Mouse (Mus musculus) gastrocnemius, postnatal 25 days (tissue): Measurements from ENCODE around the gene Gba. TPM values are rescaled to one million over a fixed set of nuclear protein-coding genes. Genes with fewer than 3 reads are reported as not detected.
A peak's percentile ranks its signal among the peaks of the same experiment; 100 is the strongest.
"Not testable (repeated sequence)": the region's sequence is repeated elsewhere in the genome, so short reads cannot be mapped to it uniquely, and the experiment has no call there.

ENCODE experiments used
- DNase-seq: peaks from one replicate; pipeline ENCODE4 v3.0.0; 2022
- long read RNA-seq, 2 experiments: library from polyadenylated mRNA; stranded (forward); transcript quantifications; one replicate each; pipeline ENCODE4 v2.0.0; 2021
- total RNA-seq, 2 experiments: library from RNA; stranded (reverse); gene quantifications; 1 replicate in 1 of 2; 2 replicates in 1 of 2; pipeline ENCODE4 v1.2.3; 2021

Gene Gba
- 10 to 100 TPM; 14.6 to 23.6 TPM for total RNA-seq
- long read RNA-seq, experiment 1, transcript Gba-201 (11 exons, 1,779 nt) = major isoform, 6 of 9 reads
- long read RNA-seq, experiment 1, partial matches to known transcripts = 2 of 9 reads
- long read RNA-seq, experiment 1, other reads (novel, unspliced or antisense) = 0 of 9 reads
- long read RNA-seq, experiment 2, transcript Gba-201 (11 exons, 1,779 nt) = major isoform, 14 of 20 reads
- long read RNA-seq, experiment 2, partial matches to known transcripts = 2 of 20 reads
- long read RNA-seq, experiment 2, other reads (novel, unspliced or antisense) = 3 of 20 reads

DNA sequence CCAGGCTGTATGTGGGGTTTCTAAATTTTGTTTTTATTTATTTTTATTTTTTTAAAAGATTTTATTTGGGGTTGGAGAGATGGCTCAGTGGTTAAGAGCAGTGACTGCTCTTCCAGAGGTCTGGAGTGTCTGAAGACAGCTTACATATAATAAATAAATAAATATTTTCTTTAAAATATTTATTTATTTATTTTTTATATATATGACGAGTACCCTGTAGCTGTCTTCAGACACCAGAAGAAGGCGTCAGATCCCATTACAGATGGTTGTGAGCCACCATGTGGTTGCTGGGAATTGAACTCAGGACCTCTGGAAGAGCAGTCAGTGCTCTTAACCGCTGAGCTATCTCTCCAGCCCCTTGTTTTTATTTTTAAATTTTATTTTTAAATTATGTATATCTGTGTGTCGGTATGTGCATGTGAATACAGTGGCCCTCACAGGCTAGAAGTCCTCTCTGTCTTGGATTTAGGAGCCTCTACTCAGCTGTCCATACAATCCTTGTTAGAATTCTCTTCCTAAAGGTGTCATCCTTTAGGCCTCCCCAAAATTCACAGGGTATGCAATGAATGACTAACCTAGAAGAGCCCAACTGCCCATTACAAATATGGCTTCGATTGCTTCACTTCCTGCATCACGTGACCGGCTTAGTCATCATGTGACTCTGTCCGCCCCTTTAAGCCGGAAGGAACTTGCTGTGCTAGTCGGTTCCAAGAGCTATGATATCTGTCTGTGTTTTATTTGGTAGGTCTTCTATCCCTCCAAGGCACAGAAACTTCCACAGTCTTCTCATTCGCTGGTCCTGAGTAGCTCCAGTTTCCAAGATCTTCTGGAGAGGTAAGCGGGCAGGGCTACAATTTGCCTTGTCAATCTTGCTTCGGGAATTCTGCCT lies at the start of gene Gba:
Gene Gba (plus strand): TSS at position 676 of the 889 bp plus-strand sequence.
- peak; percentile 67 for DNase-seq

DNA sequence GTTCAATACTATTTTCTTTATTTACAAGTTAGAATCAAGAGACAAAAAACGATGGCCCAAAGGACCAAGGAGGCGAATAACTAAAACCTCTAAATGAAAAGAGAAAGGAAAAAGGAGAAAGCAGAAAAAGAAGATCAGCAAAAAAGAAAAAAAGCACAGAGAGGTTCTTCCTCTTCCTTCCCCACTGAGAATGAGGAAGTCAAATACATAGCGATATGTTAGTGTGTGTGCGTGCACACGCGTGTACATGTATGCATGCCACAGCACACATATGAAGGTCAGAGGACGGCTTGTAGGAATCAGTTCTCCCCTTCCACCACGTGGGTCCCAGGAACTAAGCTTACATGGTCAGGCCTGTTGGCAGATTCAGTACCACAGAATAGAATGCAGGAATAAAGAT lies 45.8 kb upstream of the Gba start:
- no peak for DNase-seq

DNA sequence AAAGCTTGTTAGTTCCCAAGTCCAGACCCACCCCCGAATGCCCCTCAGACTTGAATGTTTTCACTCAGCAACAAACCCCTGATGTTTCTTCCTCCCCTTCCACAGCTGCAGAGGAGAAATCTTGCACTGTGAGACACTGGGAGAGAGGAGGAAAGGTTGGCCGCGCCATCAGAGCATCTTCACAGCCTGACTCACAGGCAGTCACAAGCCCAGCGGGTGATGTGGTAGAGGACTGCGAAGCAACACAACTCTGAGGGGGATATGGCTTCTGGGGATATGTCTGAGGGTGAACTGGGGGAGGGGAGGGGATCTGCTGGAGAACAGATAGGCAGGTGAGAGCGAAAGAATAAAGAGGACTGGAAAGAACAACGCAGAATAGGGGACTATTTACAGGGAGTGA lies 44.1 kb upstream of the Gba start:
- no peak for DNase-seq

DNA sequence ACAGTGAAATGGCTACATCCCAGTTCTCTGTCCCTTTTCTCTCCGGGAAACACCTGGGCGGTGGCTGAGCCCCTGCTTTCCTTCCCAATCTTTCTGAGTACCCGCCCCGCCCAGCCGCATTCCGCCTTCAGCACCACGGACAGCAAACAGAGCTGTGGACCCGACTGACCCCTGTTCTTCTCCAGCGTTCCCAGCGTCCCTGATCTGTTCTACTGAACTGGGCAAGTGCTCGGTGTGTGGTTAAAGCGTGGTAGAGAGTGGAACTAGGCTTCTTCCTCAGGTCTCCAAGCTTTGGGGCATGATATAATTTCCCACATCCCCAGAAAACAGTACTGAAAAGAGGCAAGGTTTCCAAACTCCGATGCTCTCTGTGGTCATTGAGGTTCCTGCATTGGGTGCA lies 43.5 kb upstream of the Gba start:
- DNase-seq = no peak

DNA sequence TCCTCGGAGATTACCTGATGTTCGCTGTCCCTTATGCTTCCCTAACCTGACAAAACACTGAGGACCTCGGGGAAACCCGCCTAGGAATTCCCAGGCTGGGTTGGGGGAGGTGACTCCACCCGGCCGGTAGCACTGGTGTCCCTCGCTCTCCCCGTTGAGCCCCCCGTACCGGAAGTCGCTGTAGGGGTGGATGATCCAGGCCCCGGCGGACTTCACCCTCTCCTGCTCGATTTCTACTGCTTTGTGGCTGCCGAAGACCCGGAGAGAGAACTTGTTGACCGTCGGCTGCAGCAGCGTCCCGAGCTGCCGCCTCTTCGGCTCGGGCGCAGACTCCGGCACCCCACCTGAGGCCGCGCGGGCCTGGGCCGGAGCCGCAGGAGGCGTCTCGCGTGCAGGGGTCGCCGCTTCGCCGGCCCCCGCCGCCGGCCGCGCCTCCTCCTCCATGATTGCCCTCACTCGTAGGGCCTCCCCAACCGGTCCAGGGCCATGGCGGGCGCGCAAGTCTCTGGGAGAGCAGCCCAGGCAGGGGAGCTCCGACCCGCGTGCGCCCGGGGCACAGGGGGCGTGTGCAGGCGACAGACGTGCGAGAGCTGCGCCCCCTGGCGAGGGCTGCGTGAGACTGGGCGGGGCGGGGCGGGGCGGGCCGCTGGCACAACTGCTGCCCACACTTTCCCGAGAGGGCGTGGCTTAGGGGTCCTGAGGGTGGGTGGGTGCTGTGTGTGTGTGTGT lies 42.9 kb upstream of the Gba start, which contains the start of gene Hcn3:
Gene Hcn3 (minus strand): TSS at position 581 of the 729 bp plus-strand sequence.
- peak; percentile 44 for DNase-seq

DNA sequence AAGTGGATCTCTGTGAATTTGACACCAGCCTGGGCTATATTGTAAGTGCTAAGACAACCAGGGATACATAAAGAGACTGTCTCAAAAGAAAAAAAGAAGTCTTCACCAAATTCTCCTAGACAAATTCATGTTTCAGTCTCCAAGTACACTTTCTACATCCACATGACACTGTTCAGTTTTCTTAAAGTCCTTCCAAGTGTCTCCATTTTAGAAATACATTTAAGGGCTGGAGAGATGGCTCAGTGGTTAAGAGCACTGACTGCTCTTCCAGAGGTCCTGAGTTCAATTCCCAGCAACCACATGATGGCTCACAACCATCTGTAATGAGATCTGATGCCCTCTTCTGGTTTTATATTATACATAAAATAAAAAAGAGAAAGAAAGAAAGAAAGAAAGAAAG lies 41.5 kb upstream of the Gba start:
- DNase-seq = not testable (repeated sequence)

- no peak for DNase-seq
Measured at GRCm38 (mm10) chr3:89161786-89162185, 40.9 kb upstream of the Gba start.

DNA sequence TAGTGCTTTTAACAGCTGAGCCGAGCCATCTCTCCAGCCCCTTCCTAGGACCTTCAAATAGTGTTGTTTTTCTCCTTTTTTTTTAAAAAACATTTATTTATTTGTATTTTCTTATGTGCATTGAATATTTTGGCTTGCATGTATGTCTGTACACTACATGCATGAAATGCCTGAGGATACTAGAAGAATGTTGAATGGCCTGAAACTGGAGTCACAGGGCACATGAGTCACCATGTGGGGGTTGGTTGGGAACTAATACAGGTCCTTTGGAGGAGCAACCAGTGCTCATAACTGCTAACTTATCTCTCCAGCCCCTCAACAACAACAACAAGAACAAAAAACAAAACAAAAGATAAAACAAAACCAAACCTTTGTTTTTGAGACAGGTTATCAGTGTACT lies 39.6 kb upstream of the Gba start:
- no peak for DNase-seq

GRCm38 (mm10) chr3:89163643-89164245 lies 39.0 kb upstream of the Gba start:
- no peak for DNase-seq

DNA sequence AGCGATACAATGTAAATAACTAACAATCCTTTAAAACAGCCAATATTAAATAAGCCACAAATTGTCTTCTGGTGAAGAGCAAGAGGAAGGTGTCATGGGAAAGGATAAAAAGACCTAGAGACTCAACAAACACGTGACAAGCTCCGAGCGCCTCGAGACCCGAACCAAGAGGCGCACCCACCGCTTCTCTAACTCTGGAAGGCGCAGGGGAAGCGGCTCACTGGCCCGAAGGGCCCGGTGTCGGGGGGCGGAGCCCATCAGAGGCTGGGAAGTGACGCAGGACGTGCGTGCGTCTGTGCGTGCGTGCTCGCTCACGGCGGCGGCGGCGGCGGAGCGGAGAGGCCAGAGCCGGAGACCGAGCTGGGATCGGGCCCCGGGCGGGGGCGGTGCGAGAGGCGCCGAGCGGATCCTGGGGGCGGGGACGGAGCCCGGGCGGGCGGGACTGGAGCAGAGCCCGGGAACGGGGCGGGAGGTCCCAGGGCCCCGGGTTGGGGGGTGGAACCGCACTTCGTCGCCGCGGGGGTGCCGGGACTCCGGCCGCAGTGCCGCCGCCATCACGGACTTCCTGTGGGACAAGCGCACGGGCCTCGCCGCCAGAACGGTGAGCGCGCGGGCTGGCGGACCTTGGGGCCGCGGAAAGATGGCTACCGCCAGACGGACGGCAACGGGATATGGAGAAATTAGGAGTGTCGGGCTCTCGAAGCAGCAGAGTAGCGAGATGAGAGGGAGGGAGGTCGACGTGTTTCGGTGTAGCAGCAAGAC lies 38.0 kb upstream of the Gba start, which contains the start of gene Clk2:
Gene Clk2 (plus strand): TSS at position 290 of the 762 bp plus-strand sequence.
- DNase-seq = peak; percentile 95

DNA sequence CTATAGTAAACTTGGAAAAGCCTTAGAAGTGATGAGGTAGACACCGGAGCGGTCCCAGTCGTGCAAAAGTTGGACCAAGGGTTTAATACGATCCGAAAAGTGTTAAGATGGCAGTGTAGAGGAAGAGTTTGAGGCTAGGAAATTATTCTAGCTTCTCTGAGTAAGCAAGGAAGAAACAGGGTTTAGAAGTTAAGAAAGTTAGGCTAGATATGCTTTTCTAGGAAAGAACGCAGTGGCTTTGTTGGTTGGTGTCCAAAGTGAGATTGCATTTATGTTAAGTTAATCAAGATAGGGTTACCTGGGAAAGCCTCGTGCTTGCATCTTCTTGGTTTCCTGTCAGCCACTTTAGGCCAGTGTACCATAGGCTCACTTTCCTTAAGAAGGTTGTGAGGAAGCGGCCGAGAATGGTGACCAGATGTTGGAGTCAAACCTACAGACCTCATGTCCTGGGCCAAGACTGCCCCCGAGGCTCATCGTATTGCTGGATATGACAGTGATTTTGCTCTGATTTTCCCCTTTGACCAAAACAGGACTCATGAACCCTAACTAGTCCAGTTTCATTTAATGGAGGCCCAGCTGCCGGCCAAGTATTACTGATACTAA lies 37.4 kb upstream of the Gba start:
- DNase-seq = no peak

DNA sequence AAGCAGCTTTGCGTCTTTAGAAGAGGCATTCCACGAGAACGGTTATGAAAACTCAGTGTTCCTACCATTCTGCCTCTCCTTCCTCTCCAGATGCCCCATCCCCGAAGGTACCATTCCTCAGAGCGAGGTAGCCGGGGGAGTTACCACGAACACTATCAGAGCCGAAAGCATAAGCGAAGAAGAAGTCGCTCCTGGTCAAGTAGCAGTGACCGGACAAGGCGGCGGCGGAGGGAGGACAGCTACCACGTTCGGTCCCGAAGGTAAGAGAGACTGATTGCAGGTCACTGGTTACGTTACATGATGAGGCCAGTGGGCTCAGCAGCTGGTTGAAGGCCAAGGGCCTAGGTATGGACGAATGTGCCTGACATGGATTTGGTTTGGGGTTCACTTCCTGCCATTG lies 35.8 kb upstream of the Gba start:
- no peak for DNase-seq

DNA sequence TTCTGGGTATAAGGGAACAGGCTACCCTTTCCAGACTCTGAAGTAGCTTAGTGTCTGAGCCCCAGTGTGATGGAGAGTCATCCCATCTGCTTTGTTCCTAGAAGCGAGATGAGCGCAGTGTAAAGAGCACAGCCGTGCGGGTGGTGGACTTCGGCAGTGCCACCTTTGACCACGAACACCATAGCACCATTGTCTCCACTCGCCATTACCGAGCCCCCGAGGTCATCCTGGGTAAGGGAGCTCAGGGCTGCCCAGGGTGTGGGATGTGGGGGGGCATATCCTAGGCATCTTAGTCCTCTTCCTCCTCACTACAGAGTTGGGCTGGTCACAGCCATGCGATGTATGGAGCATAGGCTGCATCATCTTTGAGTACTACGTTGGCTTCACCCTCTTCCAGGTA lies 27.9 kb upstream of the Gba start:
- no peak for DNase-seq

DNA sequence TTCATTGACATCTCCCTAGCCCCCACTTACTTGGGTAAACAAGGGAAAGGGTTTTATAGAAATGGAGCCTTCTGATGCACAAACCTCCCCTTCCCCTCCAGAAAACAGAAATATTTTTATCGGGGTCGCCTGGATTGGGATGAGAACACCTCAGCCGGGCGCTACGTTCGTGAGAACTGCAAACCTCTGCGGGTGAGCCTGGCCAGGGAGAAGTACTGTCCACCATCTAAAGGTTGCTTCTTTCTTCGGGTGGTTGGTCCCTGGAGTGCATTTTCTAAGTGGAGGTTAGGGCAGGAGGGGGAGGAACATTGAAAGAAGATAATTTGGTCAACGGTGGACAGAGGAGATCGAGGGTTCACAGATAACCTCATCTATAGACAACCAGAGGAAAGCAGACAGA lies 27.2 kb upstream of the Gba start:
- DNase-seq = no peak

DNA sequence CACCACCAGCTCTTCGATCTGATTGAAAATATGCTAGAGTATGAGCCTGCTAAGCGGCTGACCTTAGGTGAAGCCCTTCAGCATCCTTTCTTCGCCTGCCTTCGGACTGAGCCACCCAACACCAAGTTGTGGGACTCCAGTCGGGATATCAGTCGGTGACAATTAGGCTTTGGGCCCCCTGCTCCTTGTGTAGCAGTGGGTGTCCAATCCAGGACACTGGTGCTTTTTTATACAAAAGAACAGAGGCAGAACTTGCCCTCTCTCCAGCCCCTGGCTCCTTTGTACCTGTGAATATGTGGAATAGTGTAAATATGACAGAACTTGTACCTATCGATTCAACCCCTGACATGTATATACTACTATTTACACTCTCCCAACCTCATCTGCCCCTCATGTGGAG lies 26.3 kb upstream of the Gba start:
- no peak for DNase-seq

GRCm38 (mm10) chr3:89177242-89178106 lies 25.3 kb upstream of the Gba start, which contains the start of gene Scamp3:
Gene Scamp3, plus strand, starts transcription at chr3:89177473.
- DNase-seq = peak; percentile 89

DNA sequence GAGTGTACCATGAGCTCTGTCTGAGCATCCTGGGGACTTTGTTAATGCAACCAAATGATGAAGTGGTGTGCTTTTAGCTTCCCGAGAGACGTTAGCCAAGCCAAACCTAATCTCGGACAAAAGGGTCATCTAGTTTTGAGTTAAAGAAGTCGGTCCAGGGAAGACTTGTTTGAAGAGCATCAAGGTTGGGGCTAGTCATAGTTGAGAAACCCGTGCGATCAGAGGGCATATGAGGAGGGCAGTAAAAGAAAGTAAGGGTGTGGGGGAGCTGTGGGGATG lies 24.7 kb upstream of the Gba start:
- DNase-seq = no peak

- no peak for DNase-seq
Measured at GRCm38 (mm10) chr3:89179056-89179455, 23.7 kb upstream of the Gba start.

GRCm38 (mm10) chr3:89181749-89182500 lies 20.8 kb upstream of the Gba start:
- no peak for DNase-seq
